Mouse (Mus musculus) cerebellum, adult 8-10 months (tissue): ENCODE data around the gene Mrpl22.
"Not testable (repeated sequence)": the region's sequence is repeated elsewhere in the genome, so short reads cannot be mapped to it uniquely, and the experiment has no call there.

Experiments
- DNase-seq: peaks from one replicate; pipeline ENCODE4 v3.0.0; 2022

Mrpl22 gene

DNA sequence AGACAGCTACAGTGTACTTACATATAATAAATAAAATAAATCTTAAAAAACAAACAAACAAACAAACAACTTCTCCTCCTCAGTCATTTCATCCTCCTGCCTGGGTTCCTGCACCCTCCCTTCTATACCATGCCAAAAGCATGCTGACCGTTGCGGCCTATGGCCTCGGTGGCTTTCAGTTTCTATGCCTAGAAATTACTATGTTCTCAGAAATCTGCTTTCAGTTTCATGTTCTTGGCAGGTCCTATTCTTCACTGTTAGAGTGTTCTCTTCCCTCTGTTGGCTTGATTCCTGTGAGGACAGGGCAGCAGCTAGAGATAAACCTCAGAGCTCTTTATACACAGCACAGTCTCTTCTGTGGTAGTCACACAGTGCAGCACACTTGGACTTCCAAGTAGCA is 12.1 kb downstream of the Mrpl22 start:
- no peak for DNase-seq

DNA sequence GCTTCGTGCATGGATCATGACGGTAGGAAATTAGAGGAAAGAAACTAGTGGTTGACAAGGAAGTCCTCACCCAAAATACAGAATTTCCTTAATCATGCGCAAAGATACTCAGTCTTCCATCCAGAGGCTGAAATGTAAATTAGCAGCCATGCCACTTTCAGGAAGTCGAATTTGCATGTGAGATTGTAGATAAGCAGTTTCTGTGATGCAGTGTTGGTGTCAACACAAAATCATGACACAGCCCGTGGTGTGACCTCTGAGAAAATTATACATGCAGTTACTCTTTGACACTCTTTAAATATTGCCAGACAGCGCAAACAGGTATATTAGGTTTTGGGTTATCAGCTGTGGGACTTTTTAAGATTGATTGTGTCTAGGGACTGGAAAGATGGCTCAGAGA is 18.2 kb downstream of the Mrpl22 start:
- DNase-seq = no peak

DNA sequence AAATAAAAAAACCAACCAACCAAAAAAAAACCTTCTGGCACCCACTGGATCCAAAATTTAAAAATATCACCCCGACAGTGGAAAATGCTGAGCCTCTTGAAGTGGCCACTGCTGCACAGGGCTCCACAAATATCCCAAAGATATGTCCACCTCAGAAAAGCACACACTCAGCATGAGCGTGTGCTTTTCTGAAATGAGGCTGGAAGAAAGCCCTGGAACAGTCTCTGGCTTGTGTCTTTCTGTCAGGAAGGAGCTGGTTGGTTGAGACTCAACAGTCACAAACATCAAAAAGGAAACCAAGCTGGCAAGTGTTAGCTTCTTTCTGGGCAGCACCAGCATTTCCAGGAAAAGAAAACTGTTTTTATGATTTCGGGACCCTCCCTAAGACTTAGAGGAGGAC is 21.9 kb downstream of the Mrpl22 start:
- DNase-seq = no peak

DNA sequence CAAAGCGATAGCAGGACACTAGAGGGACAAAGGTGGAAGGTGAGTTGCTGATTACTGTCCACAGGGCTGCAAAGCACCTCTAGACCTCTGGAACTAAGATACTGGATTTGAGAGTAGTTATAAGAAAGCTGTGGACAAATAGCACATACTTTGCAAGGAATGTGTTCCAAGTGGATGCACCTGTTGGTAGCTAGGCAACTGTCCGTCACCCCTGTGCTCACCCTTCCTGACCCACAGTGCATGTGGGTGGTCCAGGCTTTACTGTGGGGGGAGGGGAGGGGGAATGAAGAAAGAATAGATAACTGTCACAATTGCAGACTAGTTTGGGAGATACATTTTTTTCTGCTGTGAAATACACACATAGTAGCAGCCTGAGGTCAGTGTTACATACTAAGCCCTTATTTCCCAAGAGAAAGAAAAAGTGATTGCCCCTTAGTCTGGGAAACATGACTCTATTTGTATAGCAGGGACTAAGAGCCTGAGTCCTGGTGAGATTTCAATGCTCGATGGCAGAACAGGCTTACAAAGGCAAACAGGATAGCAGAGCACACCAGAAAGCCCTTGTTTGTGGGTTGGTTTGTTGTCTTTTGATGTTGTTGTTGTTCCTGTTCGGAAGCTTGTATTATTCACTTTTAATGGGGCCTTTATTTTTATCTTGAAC is 22.5 kb downstream of the Mrpl22 start:
- no peak for DNase-seq

- DNase-seq = no peak
Measured at GRCm38 (mm10) chr11:58198663-58199062, 27.2 kb downstream of the Mrpl22 start.

DNA sequence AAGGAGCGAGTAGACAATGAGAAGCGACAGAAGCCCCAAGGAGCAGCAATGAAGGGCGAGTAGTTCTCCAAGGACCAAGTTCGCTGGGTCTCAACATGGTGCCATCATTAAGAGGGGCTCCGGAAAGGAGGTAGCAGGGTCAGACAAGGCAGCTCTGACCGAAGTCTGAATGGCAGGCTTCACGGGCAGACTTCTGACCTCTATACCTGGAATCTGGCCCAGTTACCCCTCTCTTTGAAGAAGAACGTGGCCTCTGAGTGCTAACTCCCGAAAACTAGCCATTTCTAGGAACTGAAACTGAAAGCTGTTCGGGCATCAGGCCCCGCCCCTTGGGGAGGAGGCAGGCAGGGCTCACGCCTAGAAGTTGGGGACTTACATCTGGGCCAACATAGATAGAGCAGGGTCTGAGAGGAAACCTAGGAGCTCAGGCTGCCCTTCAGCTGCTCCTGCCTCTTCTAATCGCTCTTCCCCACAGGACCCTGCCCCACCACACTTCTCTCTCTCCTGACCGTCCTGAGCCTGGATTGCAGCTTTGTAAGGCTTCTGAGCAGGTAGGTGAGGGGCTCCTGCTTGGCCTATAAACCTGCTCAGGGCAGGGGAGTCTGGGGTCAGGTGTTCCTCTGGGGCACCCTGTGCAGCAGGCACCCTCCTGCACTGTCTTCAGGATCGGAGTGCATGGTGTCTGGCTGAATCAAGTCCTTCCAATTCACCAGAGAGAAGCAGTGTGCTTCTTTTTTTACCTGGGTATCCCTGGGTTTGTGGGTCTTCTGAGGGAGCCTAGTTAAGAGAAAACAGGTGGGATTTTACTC is 28.0 kb downstream of the Mrpl22 start, which contains the start of the genes Igtp and Irgm2:
Gene Igtp (plus strand): TSS at position 328 of the 809 bp plus-strand sequence.
Gene Irgm2 (plus strand): TSS at position 390 of the 809 bp plus-strand sequence.
- DNase-seq = peak; percentile 20

- DNase-seq = no peak
Measured at GRCm38 (mm10) chr11:58200226-58200625, 28.8 kb downstream of the Mrpl22 start.

- DNase-seq = no peak
Measured at GRCm38 (mm10) chr11:58201052-58201451, 29.6 kb downstream of the Mrpl22 start.

GRCm38 (mm10) chr11:58210321-58210886 is 38.9 kb downstream of the Mrpl22 start:
- DNase-seq = no peak

- no peak for DNase-seq
Measured at GRCm38 (mm10) chr11:58211062-58211681, 39.7 kb downstream of the Mrpl22 start.

- DNase-seq = no peak
Measured at GRCm38 (mm10) chr11:58211682-58212067, 40.2 kb downstream of the Mrpl22 start.

DNA sequence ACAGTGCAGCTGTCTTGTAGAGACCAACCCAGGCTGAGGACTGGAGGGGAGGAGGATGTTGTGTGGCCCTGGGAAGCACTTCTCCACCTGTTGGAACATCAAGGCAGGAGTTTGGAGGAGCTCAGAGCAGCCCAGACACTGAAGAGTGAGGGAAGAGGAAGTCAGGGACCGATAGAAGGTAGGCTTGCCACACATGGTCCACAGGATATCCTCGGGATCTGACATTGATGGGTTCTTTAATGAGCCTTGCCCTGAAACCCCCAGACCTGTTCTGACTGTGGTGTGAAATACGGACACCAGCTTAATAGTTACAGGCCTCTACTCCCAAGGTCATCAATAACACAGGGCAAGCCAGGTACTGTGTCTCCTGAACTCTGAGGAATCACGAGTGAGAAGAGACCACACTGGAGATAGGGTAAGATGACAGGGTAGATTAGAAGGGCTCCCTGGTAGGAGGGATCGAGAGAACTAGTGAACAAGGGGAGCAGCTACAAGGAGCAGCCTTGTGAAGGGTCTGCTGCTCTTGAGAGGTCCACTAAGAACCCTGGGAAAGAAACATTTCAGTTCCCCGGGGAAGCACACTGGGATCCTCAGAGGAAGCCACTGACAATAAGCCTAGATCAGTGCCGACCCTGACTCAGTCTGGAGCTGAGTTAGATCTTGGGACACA is 42.3 kb downstream of the Mrpl22 start:
- DNase-seq = no peak

- no peak for DNase-seq
Measured at GRCm38 (mm10) chr11:58214391-58215048, 43.1 kb downstream of the Mrpl22 start.

GRCm38 (mm10) chr11:58215049-58215430 is 43.6 kb downstream of the Mrpl22 start:
- not testable (repeated sequence) for DNase-seq

DNA sequence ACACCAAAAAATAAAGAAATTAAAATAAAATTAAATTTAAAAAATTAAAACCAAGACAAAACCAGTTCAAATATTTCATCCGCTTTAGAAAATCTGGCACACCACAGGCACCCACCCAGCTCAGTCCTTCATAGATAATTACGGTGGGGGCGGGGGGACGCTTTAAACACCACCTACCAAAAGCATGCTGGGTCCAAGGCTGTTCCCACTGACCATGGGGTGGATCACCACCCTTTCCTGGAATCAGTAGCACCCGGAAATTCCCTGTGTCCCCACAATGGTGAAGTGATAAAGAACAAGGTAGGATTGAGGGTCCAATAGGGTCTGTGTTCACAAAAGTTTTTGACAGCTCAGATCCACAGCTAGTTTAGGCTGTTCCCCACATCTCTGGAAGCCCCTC is 44.4 kb downstream of the Mrpl22 start:
- no peak for DNase-seq

- no peak for DNase-seq
Measured at GRCm38 (mm10) chr11:58216823-58217222, 45.4 kb downstream of the Mrpl22 start.

- no peak for DNase-seq
Measured at GRCm38 (mm10) chr11:58223751-58224150, 52.3 kb downstream of the Mrpl22 start.

DNA sequence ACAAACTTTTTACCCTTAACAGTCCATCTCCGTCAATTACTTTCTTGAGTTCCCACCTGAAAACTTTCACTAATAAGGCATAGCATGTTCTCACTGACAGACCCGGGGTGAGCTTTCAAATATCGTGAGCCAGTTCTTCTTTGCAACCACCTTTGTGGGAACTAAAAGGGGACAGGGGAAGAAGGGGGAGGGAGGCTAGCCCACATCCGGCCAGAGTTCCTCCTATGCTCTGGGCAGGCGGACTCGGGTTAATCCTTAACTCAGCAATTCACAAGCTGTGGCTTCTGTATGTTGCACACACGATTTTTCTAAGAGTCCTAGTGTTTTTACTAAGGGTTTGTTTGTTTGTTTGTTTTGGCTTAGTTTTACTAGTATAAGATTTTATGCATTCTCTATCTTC is 52.9 kb downstream of the Mrpl22 start:
- no peak for DNase-seq

DNA sequence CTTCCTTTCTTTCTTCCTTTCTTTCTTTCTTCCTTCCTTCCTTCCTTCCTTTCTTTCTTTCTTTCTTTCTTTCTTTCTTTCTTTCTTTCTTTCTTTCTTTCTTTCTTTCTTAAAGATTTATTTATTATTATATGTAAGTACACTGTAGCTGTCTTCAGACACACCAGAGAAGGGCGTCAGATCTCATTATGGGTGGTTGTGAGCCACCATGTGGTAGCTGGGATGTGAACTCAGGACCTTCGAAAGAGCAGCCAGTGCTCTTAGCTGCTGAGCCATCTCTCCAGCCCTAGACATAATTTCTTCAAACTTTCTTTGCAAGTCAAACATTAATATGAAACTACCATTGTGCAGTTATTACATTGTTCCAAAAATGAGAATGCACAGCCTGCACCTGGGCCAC is 53.4 kb downstream of the Mrpl22 start:
- DNase-seq = not testable (repeated sequence)

DNA sequence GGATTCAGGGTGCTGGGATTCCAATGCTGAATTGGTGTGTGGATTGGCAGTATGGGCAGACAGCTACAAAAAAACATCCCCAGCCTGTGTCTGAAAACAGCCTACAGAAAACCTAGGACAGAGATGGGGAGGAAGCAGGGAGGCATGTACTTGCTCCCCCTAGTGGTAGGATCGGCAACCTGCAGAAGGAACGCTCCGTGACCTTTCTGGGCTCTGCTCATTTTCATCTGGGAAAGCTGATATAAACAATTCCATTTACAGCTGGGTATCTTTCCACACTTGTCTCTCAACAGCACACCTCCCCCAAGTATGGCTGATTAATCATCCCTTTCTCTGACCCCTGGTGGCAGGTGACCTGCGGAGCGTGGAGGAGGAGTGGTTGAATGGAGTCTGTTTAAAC is 54.2 kb downstream of the Mrpl22 start:
- peak; percentile 64 for DNase-seq

GRCm38 (mm10) chr11:58226425-58226824 is 55.0 kb downstream of the Mrpl22 start:
- no peak for DNase-seq

- DNase-seq = not testable (repeated sequence)
Measured at GRCm38 (mm10) chr11:58228021-58228420, 56.6 kb downstream of the Mrpl22 start.
